Mouse (Mus musculus) forebrain, embryonic 15.5 days (tissue): Measurements from ENCODE around the gene Atg5. TPM values are rescaled to one million over a fixed set of nuclear protein-coding genes. Genes with fewer than 3 reads are reported as not detected.
A peak's percentile ranks its signal among the peaks of the same experiment; 100 is the strongest.
"Not testable (repeated sequence)": the region's sequence is repeated elsewhere in the genome, so short reads cannot be mapped to it uniquely, and the experiment has no call there.

Experiments
- ATAC-seq: fragments of 200-750 bp; cut with Nextera tagmentation; replicated peaks from 2 replicates; pipeline ENCODE4 v1.8.0; 2017; ENCODE audit warnings: mild to moderate bottlenecking, moderate TSS enrichment, moderate library complexity
- H3K27ac ChIP-seq: fragments of 300-500 bp; sonication (generic); replicated peaks from 2 replicates; pipeline ENCODE4 v1.5.1; 2015; ENCODE audit warnings: mild to moderate bottlenecking, inconsistent platforms
- H3K27me3 ChIP-seq: fragments of 300-500 bp; sonication (generic); 2 replicates; pipeline ENCODE4 v1.6.1; 2015; ENCODE audit warnings: inconsistent platforms
- H3K36me3 ChIP-seq: fragments of 300-500 bp; sonication (generic); 2 replicates; pipeline ENCODE4 v1.6.1; 2015; ENCODE audit warnings: mild to moderate bottlenecking, inconsistent platforms
- H3K4me1 ChIP-seq: fragments of 300-500 bp; sonication (generic); 2 replicates; pipeline ENCODE4 v1.6.1; 2015; ENCODE audit warnings: inconsistent platforms
- H3K4me2 ChIP-seq: fragments of 300-500 bp; sonication (generic); replicated peaks from 2 replicates; pipeline ENCODE4 v1.6.1; 2015; ENCODE audit warnings: mild to moderate bottlenecking, inconsistent platforms
- H3K4me3 ChIP-seq: fragments of 300-500 bp; sonication (generic); 2 replicates; pipeline ENCODE4 v1.5.1; 2015; ENCODE audit warnings: mild to moderate bottlenecking, inconsistent platforms
- H3K9ac ChIP-seq: fragments of 300-500 bp; sonication (generic); replicated peaks from 2 replicates; pipeline ENCODE4 v1.6.1; 2015; ENCODE audit warnings: mild to moderate bottlenecking, inconsistent platforms
- H3K9me3 ChIP-seq: fragments of 300-500 bp; sonication (generic); 2 replicates; pipeline ENCODE4 v1.6.1; 2016; ENCODE audit warnings: inconsistent platforms
- WGBS: fragments of 180-500 bp; shearing (Covaris S2); methylation state at CpG from one replicate; pipeline ENCODE4 v1.1.7; 2015; ENCODE audit warnings: mixed read lengths; 5-methylcytosine and 5-hydroxymethylcytosine counted together
- polyA plus RNA-seq: library from polyadenylated mRNA; unstranded; fragments of >200 nt; fragmentation: Nextera tagmentation; extraction: Ambion mirVana; gene quantifications from 2 replicates; pipeline ENCODE4 v1.2.1, GENCODE M21; 2015

The Atg5 gene
- polyA plus RNA-seq, result 48.0 and 49.0 TPM in 2 replicates

GRCm38 (mm10) chr10:44268145-44268860, at the start of gene Atg5:
Atg5 (plus strand) TSS chr10:44268358.
- Histone ChIP-seq H3K36me3 (no peaks in the 10 kb centered on the region), H3K4me3 (peak within 1 kb of the TSS; percentile 94), H3K27me3 (no peaks in the 10 kb centered on the region), H3K9ac (peak within 1 kb of the TSS; percentile 88), H3K4me2 (peak within 1 kb of the TSS; percentile 66), H3K4me1 (peaks cover 23% of the 10 kb centered on the region), H3K9me3 (no peaks in the 10 kb centered on the region), H3K27ac (peak within 1 kb of the TSS; percentile 88)
- ATAC-seq, result peak; percentile 99
- under 1% methylated on average over 63 of the region's 63 CpGs for WGBS

GRCm38 (mm10) chr10:44219073-44219472, 49.1 kb upstream of the Atg5 start:
- not testable (repeated sequence) for H3K4me2 ChIP-seq, ATAC-seq, H3K9me3 ChIP-seq, H3K27me3 ChIP-seq, H3K36me3 ChIP-seq, H3K9ac ChIP-seq, H3K27ac ChIP-seq, H3K4me3 ChIP-seq, H3K4me1 ChIP-seq
- 9% methylated on average over 2 of the region's 2 CpGs for WGBS

GRCm38 (mm10) chr10:44224345-44224744, 43.8 kb upstream of the Atg5 start:
- WGBS, result 95% methylated on average over 9 of the region's 9 CpGs

GRCm38 (mm10) chr10:44233351-44233750, 34.8 kb upstream of the Atg5 start:
- H3K4me3 ChIP-seq, H3K27me3 ChIP-seq, H3K4me2 ChIP-seq, H3K36me3 ChIP-seq, ATAC-seq, H3K4me1 ChIP-seq, H3K9me3 ChIP-seq, H3K9ac ChIP-seq, H3K27ac ChIP-seq: not testable (repeated sequence)
- WGBS, result 3% methylated on average over 1 of the region's 1 CpGs

More at GRCm38 (mm10) chr10:44224345-44224744, 43.8 kb upstream of the Atg5 start:
- Histone ChIP-seq H3K27ac (no peak overlapping the region), H3K9ac (no peak overlapping the region), H3K36me3 (no peaks in the 10 kb centered on the region), H3K4me2 (no peak overlapping the region), H3K4me3 (no peak overlapping the region), H3K9me3 (no peaks in the 10 kb centered on the region), H3K4me1 (no peaks in the 10 kb centered on the region), H3K27me3 (no peaks in the 10 kb centered on the region)
- ATAC-seq, result no peak

GRCm38 (mm10) chr10:44235298-44235697, 32.9 kb upstream of the Atg5 start:
- H3K4me1 ChIP-seq, H3K9me3 ChIP-seq, ATAC-seq, H3K4me2 ChIP-seq, H3K27ac ChIP-seq, H3K4me3 ChIP-seq, H3K9ac ChIP-seq, H3K36me3 ChIP-seq, H3K27me3 ChIP-seq: not testable (repeated sequence)
- WGBS, result 40% methylated on average over 7 of the region's 7 CpGs

- ATAC-seq, result no peak
- no peaks in the 10 kb centered on the region for H3K36me3 ChIP-seq
- H3K4me1 ChIP-seq, result no peaks in the 10 kb centered on the region
- no peak overlapping the region for H3K4me2 ChIP-seq
- H3K9ac ChIP-seq, result no peak overlapping the region
- no peak overlapping the region for H3K4me3 ChIP-seq
- no peaks in the 10 kb centered on the region for H3K27me3 ChIP-seq
- no peaks in the 10 kb centered on the region for H3K9me3 ChIP-seq
- no peak overlapping the region for H3K27ac ChIP-seq
- 32% methylated on average over 7 of the region's 7 CpGs for WGBS
Observed at GRCm38 (mm10) chr10:44256624-44257023, 11.5 kb upstream of the Atg5 start.

GRCm38 (mm10) chr10:44265835-44266234, 2.3 kb upstream of the Atg5 start:
- no peak overlapping the region for H3K4me3 ChIP-seq
- peaks cover 23% of the 10 kb centered on the region for H3K4me1 ChIP-seq
- no peaks in the 10 kb centered on the region for H3K9me3 ChIP-seq
- no peak for ATAC-seq
- no peak overlapping the region for H3K27ac ChIP-seq
- 67% methylated on average over 3 of the region's 3 CpGs for WGBS
- H3K36me3 ChIP-seq, result no peaks in the 10 kb centered on the region
- H3K27me3 ChIP-seq, result no peaks in the 10 kb centered on the region
- no peak overlapping the region for H3K9ac ChIP-seq
- H3K4me2 ChIP-seq, result no peak overlapping the region

- H3K4me2 ChIP-seq, result no peak overlapping the region
- no peaks in the 10 kb centered on the region for H3K9me3 ChIP-seq
- no peaks in the 10 kb centered on the region for H3K36me3 ChIP-seq
- no peak overlapping the region for H3K27ac ChIP-seq
- peaks cover 23% of the 10 kb centered on the region for H3K4me1 ChIP-seq
- no peak for ATAC-seq
- H3K27me3 ChIP-seq, result no peaks in the 10 kb centered on the region
- no peak overlapping the region for H3K4me3 ChIP-seq
- H3K9ac ChIP-seq, result no peak overlapping the region
Observed at GRCm38 (mm10) chr10:44266561-44266960, 1.6 kb upstream of the Atg5 start.

GRCm38 (mm10) chr10:44267426-44268142, 574 bp upstream of the Atg5 start:
- WGBS, result 8% methylated on average over 11 of the region's 11 CpGs
- no peaks in the 10 kb centered on the region for H3K27me3 ChIP-seq
- peak overlapping the region; percentile 88 for H3K27ac ChIP-seq
- H3K9ac ChIP-seq, result peak overlapping the region; percentile 88
- H3K9me3 ChIP-seq, result no peaks in the 10 kb centered on the region
- ATAC-seq, result peak; percentile 44
- H3K4me3 ChIP-seq, result peak overlapping the region; percentile 94
- H3K4me1 ChIP-seq, result peaks cover 23% of the 10 kb centered on the region
- H3K36me3 ChIP-seq, result no peaks in the 10 kb centered on the region
- H3K4me2 ChIP-seq, result peak overlapping the region; percentile 66

GRCm38 (mm10) chr10:44269211-44269610, 1.1 kb downstream of the Atg5 start:
- Histone ChIP-seq H3K4me2 (peak overlapping the region; percentile 66), H3K9me3 (no peaks in the 10 kb centered on the region), H3K27ac (no peak overlapping the region), H3K27me3 (no peaks in the 10 kb centered on the region), H3K36me3 (no peaks in the 10 kb centered on the region), H3K9ac (peak overlapping the region; percentile 88; the same call in 1 of the 2 replicates), H3K4me3 (peak overlapping the region; percentile 94), H3K4me1 (peaks cover 23% of the 10 kb centered on the region)
- ATAC-seq, result no peak
- 56% methylated on average over 2 of the region's 2 CpGs for WGBS

GRCm38 (mm10) chr10:44282323-44282722, 14.2 kb downstream of the Atg5 start:
- WGBS, result 81% methylated on average over 1 of the region's 1 CpGs
- Histone ChIP-seq H3K9ac (no peak overlapping the region), H3K4me1 (no peaks in the 10 kb centered on the region), H3K36me3 (peaks cover 7% of the 10 kb centered on the region; the same call in 1 of the 2 replicates), H3K4me2 (no peak overlapping the region), H3K4me3 (no peak overlapping the region), H3K9me3 (no peaks in the 10 kb centered on the region), H3K27ac (no peak overlapping the region), H3K27me3 (no peaks in the 10 kb centered on the region)
- no peak for ATAC-seq

GRCm38 (mm10) chr10:44285106-44285505, 16.9 kb downstream of the Atg5 start:
- Histone ChIP-seq H3K27ac (no peak overlapping the region), H3K9me3 (no peaks in the 10 kb centered on the region), H3K27me3 (no peaks in the 10 kb centered on the region), H3K4me3 (no peak overlapping the region), H3K4me1 (no peaks in the 10 kb centered on the region), H3K4me2 (no peak overlapping the region), H3K9ac (no peak overlapping the region), H3K36me3 (peaks cover 20% of the 10 kb centered on the region)
- WGBS, result 69% methylated on average over 1 of the region's 1 CpGs
- ATAC-seq, result no peak
